Mouse (Mus musculus) ES-Bruce4 (cell line): ENCODE data around the gene Rnf213.

Experiments
- CTCF ChIP-seq: IDR thresholded peaks from one replicate; pipeline ENCODE4 v1.8.1; 2011; ENCODE audit warnings: low read depth, low read length
- POLR2A ChIP-seq: IDR thresholded peaks from one replicate; pipeline ENCODE4 v1.8.1; 2011; ENCODE audit warnings: low read length; ENCODE audit not compliant: insufficient read depth

DNA sequence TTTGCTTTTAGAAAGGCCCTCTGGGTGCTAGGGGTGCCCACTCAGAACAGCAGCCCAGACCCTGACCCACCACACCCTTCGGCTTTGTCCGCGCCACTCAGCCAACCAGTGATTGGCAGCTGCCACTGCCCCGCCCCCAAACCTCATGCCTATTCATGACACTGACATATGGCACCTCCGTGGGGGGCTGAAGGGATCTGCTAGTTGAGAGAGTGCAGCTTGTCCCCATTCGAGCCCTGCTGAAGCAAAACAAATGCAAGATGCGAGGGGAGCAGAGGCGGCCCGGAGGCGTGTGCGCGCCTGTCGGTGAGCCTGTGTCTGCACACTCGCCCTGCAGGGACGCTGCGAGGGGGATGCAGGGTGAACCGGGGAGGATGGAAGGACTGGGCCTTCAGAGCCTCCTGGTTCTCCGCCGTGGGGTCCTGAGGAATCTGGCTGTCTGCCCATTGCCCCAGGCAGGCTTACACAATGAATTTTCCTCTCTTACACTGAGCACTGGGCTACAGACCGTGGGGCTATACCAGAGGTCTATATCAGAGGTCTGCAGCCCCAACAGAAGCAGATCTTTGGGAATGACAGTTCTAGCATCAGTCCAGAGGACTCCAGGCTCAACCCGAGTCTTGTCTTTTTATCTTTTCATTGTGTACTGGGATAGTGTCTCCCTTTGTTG, 122.2 kb downstream of the Rnf213 start:
- no peak for TF ChIP-seq CTCF
- TF ChIP-seq POLR2A = no peak
